Mouse (Mus musculus) fat pad, adult 2 months (tissue): ENCODE data around the gene Olfr720.

Experiments
- DNase-seq: peaks from one replicate; pipeline ENCODE4 v3.0.0-alpha.2; 2011; ENCODE audit warnings: low read depth, low spot score; ENCODE audit errors: extremely low read depth

Gene Olfr720

GRCm38 (mm10) chr14:14186738-14187137, at the start of gene Olfr720:
TSS of gene Olfr720 (minus strand) at chr14:14186838.
- no peak for DNase-seq
